In genomic region chr10:96696571-96696970, GRCm38 (mm10) we compare ENCODE assay signal across 19 mouse cellular contexts.
"Had no signal": no experiment of that assay in that cellular context is flagged by ENCODE, and none has a peak within 500 bp of the region (broad histone marks: within the 10 kb centered on the region; RNA-seq: fewer than 3 reads in every experiment).

No protein-coding gene starts in this region.

- H3K27ac ChIP-seq: limb, embryonic 10.5 days; limb, embryonic 13.5 days; liver, embryonic 12.5 days; liver, embryonic 15.5 days; lung, embryonic 15.5 days; midbrain, embryonic 10.5 days; midbrain, embryonic 13.5 days; stomach, postnatal 0 days had no signal

- H3K9me3 ChIP-seq: limb, embryonic 10.5 days; limb, embryonic 13.5 days; liver, embryonic 12.5 days; liver, embryonic 15.5 days; lung, embryonic 15.5 days; midbrain, embryonic 10.5 days; midbrain, embryonic 13.5 days had no signal

- H3K36me3 ChIP-seq: limb, embryonic 10.5 days; limb, embryonic 13.5 days; liver, embryonic 12.5 days; liver, embryonic 15.5 days; lung, embryonic 15.5 days; midbrain, embryonic 10.5 days; midbrain, embryonic 13.5 days had no signal

- H3K4me3 ChIP-seq: limb, embryonic 10.5 days; limb, embryonic 13.5 days; liver, embryonic 12.5 days; liver, embryonic 15.5 days; lung, embryonic 15.5 days; megakaryocyte, embryonic 14.5 days; midbrain, embryonic 10.5 days; midbrain, embryonic 13.5 days had no signal

- H3K4me2 ChIP-seq: limb, embryonic 13.5 days; liver, embryonic 12.5 days; liver, embryonic 15.5 days; lung, embryonic 15.5 days; midbrain, embryonic 13.5 days had no signal

- DNase-seq: kidney, adult 18-20 months; kidney, adult 9 months; kidney, postnatal 14 days; kidney, postnatal 4 days; liver; lung, adult 18-20 months; lung, postnatal 10 days; lung, postnatal 36 days had no signal

- H3K4me1 ChIP-seq: liver, embryonic 12.5 days; megakaryocyte, embryonic 14.5 days; midbrain, embryonic 10.5 days; midbrain, embryonic 13.5 days had no signal

- ATAC-seq: inflammation-experienced regulatory T-cells, adult 6 months; intestine, embryonic 16.5 days; liver, embryonic 12.5 days; midbrain, embryonic 13.5 days had no signal

- H3K27me3 ChIP-seq: limb, embryonic 13.5 days; liver, embryonic 12.5 days; liver, embryonic 15.5 days; lung, embryonic 15.5 days; megakaryocyte, embryonic 14.5 days; midbrain, embryonic 13.5 days had no signal

- H3K9ac ChIP-seq: limb, embryonic 13.5 days; liver, embryonic 12.5 days; liver, embryonic 15.5 days; lung, embryonic 15.5 days; midbrain, embryonic 13.5 days had no signal
